Mouse (Mus musculus) stomach, postnatal 0 days (tissue): Measurements from ENCODE around the gene Tmco3.

Experiments used
- CTCF ChIP-seq: IDR thresholded peaks from 2 replicates; pipeline ENCODE4 v1.5.1; 2016; ENCODE audit warnings: antibody characterized with exemption, low read depth, mild to moderate bottlenecking, moderate library complexity
- EP300 ChIP-seq: optimal IDR thresholded peaks from 2 replicates; pipeline ENCODE3; 2016; ENCODE audit warnings: antibody characterized with exemption

DNA sequence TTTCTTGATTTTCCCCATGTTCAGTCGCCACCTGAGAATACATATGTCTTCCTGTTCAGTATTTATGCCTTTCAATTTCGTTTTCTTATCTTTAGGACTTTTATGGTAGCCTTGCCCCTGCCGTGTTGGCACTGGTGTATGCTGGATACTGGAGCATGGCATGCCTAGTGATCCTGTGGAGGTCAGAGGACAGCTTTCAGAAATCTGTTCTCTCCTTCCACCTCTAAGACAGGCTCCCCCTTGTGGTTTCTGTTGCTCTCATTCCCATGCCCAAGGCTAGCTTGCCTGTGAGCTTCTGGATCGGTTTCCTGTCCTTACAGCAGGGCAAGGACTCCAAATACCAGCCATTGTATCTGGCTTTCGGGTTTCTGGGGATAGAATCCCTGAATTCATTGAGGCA, 38.6 kb downstream of the Tmco3 start:
- TF ChIP-seq CTCF (peak; percentile 67), EP300 (no peak)
